Comparison of ENCODE assay signal across 8 mouse cellular contexts in the genomic region with DNA sequence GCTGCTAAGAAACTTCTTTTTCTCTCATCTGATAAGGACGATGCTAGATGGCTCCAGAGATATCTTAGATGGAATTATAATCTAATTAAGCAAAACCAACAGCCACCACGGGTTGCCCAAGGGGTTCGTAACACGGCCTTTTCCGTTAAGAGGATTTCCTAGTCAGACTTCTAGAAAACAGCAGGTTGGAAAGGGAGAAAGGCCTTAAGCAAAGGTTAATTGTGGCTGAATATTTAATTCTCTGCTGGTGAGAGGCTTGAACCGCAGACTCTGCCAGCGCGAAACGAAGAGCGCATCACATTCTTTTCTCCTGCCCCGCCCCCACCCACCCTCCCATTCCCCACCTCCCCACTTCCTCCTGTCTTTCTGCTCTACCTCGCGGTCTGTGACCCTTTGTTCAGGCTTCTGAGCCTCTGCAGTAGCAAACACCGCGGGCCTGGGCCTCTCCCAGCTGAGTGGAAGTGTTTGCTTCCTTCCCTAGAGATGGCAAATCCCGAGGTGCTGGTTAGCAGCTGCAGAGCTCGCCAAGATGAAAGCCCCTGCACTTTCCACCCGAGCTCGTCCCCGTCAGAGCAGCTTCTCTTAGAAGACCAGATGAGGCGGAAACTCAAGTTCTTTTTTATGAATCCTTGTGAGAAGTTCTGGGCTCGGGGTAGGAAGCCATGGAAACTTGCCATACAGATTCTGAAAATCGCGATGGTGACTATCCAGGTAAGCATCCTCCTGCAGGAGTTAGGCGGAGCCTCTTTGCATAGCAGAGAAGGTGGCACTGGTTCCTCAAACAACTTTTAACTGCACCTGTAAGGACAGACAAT. TPM values are rescaled to one million over a fixed set of nuclear protein-coding genes. Genes with fewer than 3 reads are reported as not detected.
DNase-seq lines count a peak whose midpoint lies in the region; ATAC-seq and TF ChIP-seq lines count a peak whose summit lies in the region.

No protein-coding gene starts in this region.

- peaks cover 6% of the 10 kb centered on the region; the same call in 1 of the 2 replicates for H3K4me1 ChIP-seq in kidney, postnatal 0 days (replicated peaks; ENCODE audit: insufficient read depth, low read length)
- H3K4me1 ChIP-seq in forebrain, embryonic 10.5 days = peaks cover 28% of the 10 kb centered on the region
- H3K4me1 ChIP-seq in limb, embryonic 15.5 days = peaks cover 20% of the 10 kb centered on the region

- peak; percentile 44 for DNase-seq in kidney, postnatal 0 days (ENCODE audit: low spot score)
- no peak for DNase-seq in kidney, postnatal 36 days
- DNase-seq in forebrain, embryonic 10.5 days (ENCODE audit: extremely low spot score, low spot score) = peak; percentile 58
- peak; percentile 63 for DNase-seq in retina, postnatal 1 day
- no peak for DNase-seq in right cerebral cortex, postnatal 10 days (ENCODE audit: low spot score in 2 of 2)
- no peak for DNase-seq in gastrocnemius, postnatal 14 days
- no peak for DNase-seq in right cerebral cortex, adult 18-20 months

- H3K9me3 ChIP-seq in kidney, postnatal 0 days (replicated peaks; ENCODE audit: low read length) = no peaks in the 10 kb centered on the region
- H3K9me3 ChIP-seq in forebrain, embryonic 10.5 days = no peaks in the 10 kb centered on the region
- H3K9me3 ChIP-seq in limb, embryonic 15.5 days = no peaks in the 10 kb centered on the region

- TF ChIP-seq CTCF in kidney, postnatal 0 days (IDR thresholded peaks at IDR 0.05; ENCODE audit: low read depth) = no peak

- H3K4me3 ChIP-seq in kidney, postnatal 0 days (replicated peaks; ENCODE audit: low read depth, low read length) = no peak overlapping the region
- H3K4me3 ChIP-seq in forebrain, embryonic 10.5 days = peak overlapping the region; percentile 41
- 0 out of 2 replicates have a peak overlapping the region, but pooled peaks have one; percentile 6 for H3K4me3 ChIP-seq in limb, embryonic 15.5 days

- no peak overlapping the region for H3K27ac ChIP-seq in kidney, postnatal 0 days
- H3K27ac ChIP-seq in forebrain, embryonic 10.5 days = peak overlapping the region; percentile 78
- no peak overlapping the region for H3K27ac ChIP-seq in limb, embryonic 15.5 days

- H3K4me2 ChIP-seq in kidney, postnatal 0 days (ENCODE audit: low read length) = peak overlapping the region; percentile 41
- peak overlapping the region; percentile 36 for H3K4me2 ChIP-seq in limb, embryonic 15.5 days

- H3K36me3 ChIP-seq in kidney, postnatal 0 days (ENCODE audit: insufficient read depth, low read length) = no peaks in the 10 kb centered on the region
- H3K36me3 ChIP-seq in forebrain, embryonic 10.5 days (replicated peaks) = no peaks in the 10 kb centered on the region
- H3K36me3 ChIP-seq in limb, embryonic 15.5 days = no peaks in the 10 kb centered on the region

- intact Hi-C loops in gastrocnemius, postnatal 14 days (cut with DNase I; ENCODE audit: low total_unique reads) = no loop called here

- peaks cover 3% of the 10 kb centered on the region; the same call in 1 of the 2 replicates for H3K27me3 ChIP-seq in kidney, postnatal 0 days (ENCODE audit: insufficient read depth, low read length)
- H3K27me3 ChIP-seq in forebrain, embryonic 10.5 days (ENCODE audit: poor library complexity, severe bottlenecking) = peaks cover 39% of the 10 kb centered on the region
- H3K27me3 ChIP-seq in limb, embryonic 15.5 days = peaks cover 20% of the 10 kb centered on the region

- ATAC-seq in kidney, postnatal 0 days (replicated peaks; ENCODE audit: low FRiP score, low read depth) = no peak
- ATAC-seq in limb, embryonic 15.5 days (ENCODE audit: insufficient number of reproducible peaks, low FRiP score, low TSS enrichment, low read depth) = no peak

- 11% methylated on average over 24 of the region's 25 CpGs for WGBS in kidney, postnatal 0 days
- WGBS in forebrain, embryonic 10.5 days = 5% methylated on average over 25 of the region's 25 CpGs
- 13% methylated on average over 25 of the region's 25 CpGs for WGBS in limb, embryonic 15.5 days

- H3K9ac ChIP-seq in kidney, postnatal 0 days (ENCODE audit: low read depth, low read length) = 0 out of 2 replicates have a peak overlapping the region, but pooled peaks have one; percentile 27
- H3K9ac ChIP-seq in limb, embryonic 15.5 days = no peak overlapping the region

RNA-seq across cellular contexts. Expression of gene Mcoln3, which starts 4.3 kb away (rescaled TPM):
- 34.7 and 40.4 TPM in 2 replicates for polyA plus RNA-seq in kidney, postnatal 0 days (2015; fragmentation: Nextera tagmentation; extraction: Ambion mirVana)
- polyA plus RNA-seq in forebrain, embryonic 10.5 days (2016; fragmentation: Nextera tagmentation; extraction: Ambion mirVana) = 6.3 and 7.1 TPM in 2 replicates
- 1.8 and 2.1 TPM in 2 replicates for polyA plus RNA-seq in limb, embryonic 15.5 days (2015; fragmentation: Nextera tagmentation; extraction: Ambion mirVana)
- not detected for total RNA-seq in gastrocnemius, postnatal 14 days (2021)

RNA-seq across cellular contexts. Expression of gene Wdr63, which starts 13.6 kb away (rescaled TPM):
- polyA plus RNA-seq in kidney, postnatal 0 days (2015; fragmentation: Nextera tagmentation; extraction: Ambion mirVana) = 0.21 and 0.37 TPM in 2 replicates
- polyA plus RNA-seq in forebrain, embryonic 10.5 days (2016; fragmentation: Nextera tagmentation; extraction: Ambion mirVana) = not detected in 2 replicates
- 0.25 TPM in 1 of 2 replicates, not detected in the other for polyA plus RNA-seq in limb, embryonic 15.5 days (2015; fragmentation: Nextera tagmentation; extraction: Ambion mirVana)
- total RNA-seq in gastrocnemius, postnatal 14 days (2021) = not detected

RNA-seq across cellular contexts. Expression of gene Mcoln2, which starts 28.1 kb away (rescaled TPM):
- polyA plus RNA-seq in kidney, postnatal 0 days (2015; fragmentation: Nextera tagmentation; extraction: Ambion mirVana) = 1.4 and 1.5 TPM in 2 replicates
- 0.25 and 0.30 TPM in 2 replicates for polyA plus RNA-seq in forebrain, embryonic 10.5 days (2016; fragmentation: Nextera tagmentation; extraction: Ambion mirVana)
- polyA plus RNA-seq in limb, embryonic 15.5 days (2015; fragmentation: Nextera tagmentation; extraction: Ambion mirVana) = 2.0 and 2.3 TPM in 2 replicates
- under 1 TPM in 1 of 2 experiments, not detected in 1; 0.12 TPM for total RNA-seq in gastrocnemius, postnatal 14 days (2021)

Comparison
In these comparisons a context has a peak if more than half of its experiments do, and no peak if none do; other contexts are left out.
1. DNase-seq: peak in kidney, postnatal 0 days (single experiment), forebrain, embryonic 10.5 days (single experiment) and retina, postnatal 1 day (single experiment); none in kidney, postnatal 36 days (0 of 2), right cerebral cortex, postnatal 10 days (0 of 2), gastrocnemius, postnatal 14 days (single experiment) and right cerebral cortex, adult 18-20 months (single experiment).